ENCODE assay signal across 10 mouse cellular contexts in the genomic region with DNA sequence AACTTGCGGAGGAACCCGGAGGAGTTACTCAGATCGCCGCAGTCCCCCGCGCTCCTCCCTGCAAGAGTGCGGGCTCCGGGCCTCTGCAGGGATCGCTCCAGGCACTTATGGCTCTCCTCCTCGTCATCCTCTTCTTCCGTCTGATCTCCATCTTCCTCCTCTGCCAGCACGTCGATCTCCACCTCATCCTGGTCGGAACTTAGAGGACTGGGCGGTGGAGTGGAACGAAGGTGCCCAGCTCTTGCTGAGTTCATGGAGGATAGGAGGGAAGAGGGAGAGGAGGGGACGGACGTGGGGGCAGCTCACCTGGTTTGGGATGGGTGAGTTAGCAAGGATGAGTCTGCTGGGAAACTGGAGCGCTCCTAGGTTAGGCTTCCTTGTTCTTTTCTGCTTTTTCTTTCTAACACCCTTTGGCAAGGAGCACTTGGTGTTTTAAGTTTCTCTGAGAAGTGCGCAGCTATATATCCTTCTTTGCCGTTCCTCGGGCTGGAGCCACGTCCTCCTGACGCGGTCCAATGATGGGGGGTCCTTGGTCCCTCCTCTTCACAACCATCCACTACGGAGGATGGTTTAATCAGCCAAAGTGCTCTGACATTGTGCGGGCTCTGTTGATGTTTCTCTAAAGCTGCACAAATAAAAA. TPM values are rescaled to one million over a fixed set of nuclear protein-coding genes. Genes with fewer than 3 reads are reported as not detected.
DNase-seq lines count a peak whose midpoint lies in the region; ATAC-seq lines count a peak whose summit lies in the region.
"Had no signal": no experiment of that assay in that cellular context is flagged by ENCODE, and none has a peak within 500 bp of the region (broad histone marks: within the 10 kb centered on the region; RNA-seq: fewer than 3 reads in every experiment).

Foxd4 (minus strand) TSS at position 617 of the 640 bp plus-strand sequence.

- H3K4me1 ChIP-seq in kidney, embryonic 16.5 days (ENCODE audit: insufficient read depth, low read length): peaks cover 25% of the 10 kb centered on the region
- H3K4me1 ChIP-seq in embryonic facial prominence, embryonic 15.5 days: peaks cover 27% of the 10 kb centered on the region
- peaks cover 21% of the 10 kb centered on the region for H3K4me1 ChIP-seq in intestine, embryonic 15.5 days (replicated peaks)
- H3K4me1 ChIP-seq in neural tube, embryonic 11.5 days (ENCODE audit: control insufficient read depth, insufficient read depth, low read length): peaks cover 12% of the 10 kb centered on the region

- peak within 1 kb of the TSS; percentile 66 for H3K4me2 ChIP-seq in kidney, embryonic 16.5 days (replicated peaks; ENCODE audit: low read depth, low read length)
- peak within 1 kb of the TSS; percentile 66 for H3K4me2 ChIP-seq in embryonic facial prominence, embryonic 15.5 days (replicated peaks)
- peak within 1 kb of the TSS; percentile 75 for H3K4me2 ChIP-seq in intestine, embryonic 15.5 days (replicated peaks)
- H3K4me2 ChIP-seq in neural tube, embryonic 11.5 days (ENCODE audit: low read depth): peak within 1 kb of the TSS; percentile 65

- H3K27ac ChIP-seq in kidney, embryonic 16.5 days (ENCODE audit: low read length): no peak within 1 kb of the TSS
- H3K27ac ChIP-seq in embryonic facial prominence, embryonic 15.5 days (replicated peaks): no peak within 1 kb of the TSS
- no peak within 1 kb of the TSS for H3K27ac ChIP-seq in intestine, embryonic 15.5 days
- H3K27ac ChIP-seq in neural tube, embryonic 11.5 days (ENCODE audit: low read depth, low read length): no peak within 1 kb of the TSS

- H3K27me3 ChIP-seq in kidney, embryonic 16.5 days (ENCODE audit: insufficient read depth, low read length): peaks cover 80% of the 10 kb centered on the region
- peaks cover 85% of the 10 kb centered on the region for H3K27me3 ChIP-seq in embryonic facial prominence, embryonic 15.5 days
- H3K27me3 ChIP-seq in intestine, embryonic 15.5 days (replicated peaks): peaks cover 69% of the 10 kb centered on the region
- peaks cover 70% of the 10 kb centered on the region for H3K27me3 ChIP-seq in neural tube, embryonic 11.5 days (ENCODE audit: control insufficient read depth, insufficient read depth, low read length)

- H3K4me3 ChIP-seq in kidney, embryonic 16.5 days (ENCODE audit: low read length): peak within 1 kb of the TSS; percentile 44
- peak within 1 kb of the TSS; percentile 44 for H3K4me3 ChIP-seq in embryonic facial prominence, embryonic 15.5 days (replicated peaks)
- H3K4me3 ChIP-seq in intestine, embryonic 15.5 days (replicated peaks): peak within 1 kb of the TSS; percentile 34
- peak within 1 kb of the TSS; percentile 36 for H3K4me3 ChIP-seq in neural tube, embryonic 11.5 days (ENCODE audit: low read depth, low read length)

- no peaks in the 10 kb centered on the region for H3K36me3 ChIP-seq in kidney, embryonic 16.5 days (ENCODE audit: insufficient read depth, low read length)
- no peaks in the 10 kb centered on the region for H3K36me3 ChIP-seq in embryonic facial prominence, embryonic 15.5 days
- no peaks in the 10 kb centered on the region for H3K36me3 ChIP-seq in intestine, embryonic 15.5 days
- H3K36me3 ChIP-seq in neural tube, embryonic 11.5 days (ENCODE audit: control insufficient read depth, insufficient read depth, low read length): no peaks in the 10 kb centered on the region

- intact Hi-C loops in left cerebral cortex, postnatal 25 days (cut with DNase I): loop anchor here (5.0 kb wide), 1 partner anchor 772 kb away; the partner anchor contains the start of gene Dmrt2

- H3K9me3 ChIP-seq in kidney, embryonic 16.5 days (ENCODE audit: low read length): no peaks in the 10 kb centered on the region
- H3K9me3 ChIP-seq in embryonic facial prominence, embryonic 15.5 days (replicated peaks): no peaks in the 10 kb centered on the region
- H3K9me3 ChIP-seq in intestine, embryonic 15.5 days: no peaks in the 10 kb centered on the region
- H3K9me3 ChIP-seq in neural tube, embryonic 11.5 days (ENCODE audit: control insufficient read depth, low read length): no peaks in the 10 kb centered on the region

- 0 out of 2 replicates have a peak, but pooled peaks have one; percentile 23 for ATAC-seq in kidney, embryonic 16.5 days (ENCODE audit: low FRiP score, low TSS enrichment)
- no peak for ATAC-seq in embryonic facial prominence, embryonic 15.5 days (ENCODE audit: insufficient number of reproducible peaks, low FRiP score, low TSS enrichment, low read depth)
- no peak for ATAC-seq in intestine, embryonic 15.5 days
- ATAC-seq in neural tube, embryonic 11.5 days (ENCODE audit: insufficient read depth, low FRiP score, low TSS enrichment): no peak

- no peak within 1 kb of the TSS for H3K9ac ChIP-seq in kidney, embryonic 16.5 days (replicated peaks; ENCODE audit: low read length)
- no peak within 1 kb of the TSS for H3K9ac ChIP-seq in embryonic facial prominence, embryonic 15.5 days
- no peak within 1 kb of the TSS for H3K9ac ChIP-seq in intestine, embryonic 15.5 days
- H3K9ac ChIP-seq in neural tube, embryonic 11.5 days (ENCODE audit: low read length): no peak within 1 kb of the TSS

- WGBS in kidney, embryonic 16.5 days: under 1% methylated on average over 27 of the region's 27 CpGs
- under 1% methylated on average over 27 of the region's 27 CpGs for WGBS in embryonic facial prominence, embryonic 15.5 days
- 1% methylated on average over 27 of the region's 27 CpGs for WGBS in intestine, embryonic 15.5 days
- WGBS in neural tube, embryonic 11.5 days: 2% methylated on average over 27 of the region's 27 CpGs

- no peak for DNase-seq in kidney, adult 18-20 months
- DNase-seq in neural tube, embryonic 11.5 days (ENCODE audit: low spot score): peak; percentile 51
- DNase-seq in right cerebral cortex, postnatal 10 days (ENCODE audit: low spot score in 2 of 2): no peak
- DNase-seq in left cerebral cortex, adult 11 months (ENCODE audit: low spot score): no peak
- no peak for DNase-seq in left cerebral cortex, postnatal 25 days (ENCODE audit: low spot score in 2 of 2)
- DNase-seq: right cerebral cortex, postnatal 14 days had no signal

RNA-seq across cellular contexts. Expression of gene Foxd4, which starts in this region (rescaled TPM):
- not detected in 2 replicates for polyA plus RNA-seq in kidney, embryonic 16.5 days (2015; fragmentation: Nextera tagmentation; extraction: Ambion mirVana)
- not detected in 2 replicates for polyA plus RNA-seq in embryonic facial prominence, embryonic 15.5 days (2015; fragmentation: Nextera tagmentation; extraction: Ambion mirVana)
- polyA plus RNA-seq in intestine, embryonic 15.5 days (2015; fragmentation: Nextera tagmentation; extraction: Ambion mirVana): not detected in 2 replicates
- polyA plus RNA-seq in neural tube, embryonic 11.5 days (2014; fragmentation: Nextera tagmentation; extraction: Ambion mirVana): not detected in 2 replicates
- not detected for total RNA-seq in left cerebral cortex, postnatal 25 days (2021)
- polyA plus RNA-seq: large intestine, adult 2 months had no signal

Comparison
In these comparisons a context has a peak if more than half of its experiments do, and no peak if none do; other contexts are left out.
1. Peak in ATAC-seq, H3K4me3 ChIP-seq and H3K4me2 ChIP-seq in kidney, embryonic 16.5 days; RNA of the gene not detected or under 1 TPM.
2. Peak in DNase-seq, H3K4me3 ChIP-seq and H3K4me2 ChIP-seq in neural tube, embryonic 11.5 days; RNA of the gene not detected or under 1 TPM.